Mouse (Mus musculus): ENCODE results near the gene Dnajc24.

Dnajc24 gene

GRCm38 (mm10) chr2:106002835-106003739, at the start of gene Dnajc24:
Dnajc24 (minus strand) TSS chr2:106003549.
- CTCF ChIA-PET, result interaction anchor here (0.5 kb wide), 1 partner anchor 9 kb away, joined by 3 read pairs; no protein-coding TSS in a partner anchor

GRCm38 (mm10) chr2:106046686-106047085, 43.3 kb upstream of the Dnajc24 start:
- CTCF ChIA-PET, result no interaction called here

GRCm38 (mm10) chr2:106042495-106042894, 39.1 kb upstream of the Dnajc24 start:
- CTCF ChIA-PET, result no interaction called here

- CTCF ChIA-PET, result no interaction called here
Measured at GRCm38 (mm10) chr2:106041961-106042360, 38.6 kb upstream of the Dnajc24 start.

- CTCF ChIA-PET, result no interaction called here
Measured at GRCm38 (mm10) chr2:106038286-106038685, 34.9 kb upstream of the Dnajc24 start.

GRCm38 (mm10) chr2:106024895-106025294, 21.5 kb upstream of the Dnajc24 start:
- CTCF ChIA-PET, result no interaction called here

- CTCF ChIA-PET, result no interaction called here
Measured at GRCm38 (mm10) chr2:106008415-106008814, 5.1 kb upstream of the Dnajc24 start.

- CTCF ChIA-PET, result no interaction called here
Measured at GRCm38 (mm10) chr2:105987999-105988398, 15.3 kb downstream of the Dnajc24 start.

GRCm38 (mm10) chr2:105987131-105987530, 16.2 kb downstream of the Dnajc24 start:
- CTCF ChIA-PET, result no interaction called here

GRCm38 (mm10) chr2:105985206-105985605, 18.1 kb downstream of the Dnajc24 start:
- CTCF ChIA-PET, result no interaction called here

- CTCF ChIA-PET, result no interaction called here
Measured at GRCm38 (mm10) chr2:105978065-105978464, 25.3 kb downstream of the Dnajc24 start.

- CTCF ChIA-PET, result no interaction called here
Measured at GRCm38 (mm10) chr2:105973941-105974340, 29.4 kb downstream of the Dnajc24 start.

- CTCF ChIA-PET, result no interaction called here
Measured at GRCm38 (mm10) chr2:105963447-105963846, 39.9 kb downstream of the Dnajc24 start.

GRCm38 (mm10) chr2:105953862-105954261, 49.5 kb downstream of the Dnajc24 start:
- CTCF ChIA-PET, result no interaction called here

GRCm38 (mm10) chr2:105951350-105951940, 51.9 kb downstream of the Dnajc24 start:
- CTCF ChIA-PET, result no interaction called here

- CTCF ChIA-PET, result no interaction called here
Measured at GRCm38 (mm10) chr2:105950131-105950530, 53.2 kb downstream of the Dnajc24 start.

GRCm38 (mm10) chr2:105917623-105918346, 85.6 kb downstream of the Dnajc24 start:
- CTCF ChIA-PET, result no interaction called here
